Mouse (Mus musculus) liver, embryonic 14.5 days (tissue): ENCODE data around the gene Piezo1.

Experiments
- CTCF ChIP-seq: IDR thresholded peaks from 2 replicates; pipeline ENCODE4 v1.5.1; 2016; ENCODE audit warnings: antibody characterized with exemption, low read depth, control low read depth
- EP300 ChIP-seq: IDR thresholded peaks from 2 replicates; pipeline ENCODE4 v1.6.1; 2016; ENCODE audit warnings: antibody characterized with exemption, low read depth

- no peak for TF ChIP-seq CTCF
- no peak for TF ChIP-seq EP300
Observed at GRCm38 (mm10) chr8:122517541-122518190, 33.5 kb downstream of the Piezo1 start.
